In genomic region chr10:111580401-111581100, GRCm38 (mm10) we compare ENCODE assay signal across 17 mouse cellular contexts.
DNase-seq lines count a peak whose midpoint lies in the region; ATAC-seq lines count a peak whose summit lies in the region.
"Had no signal": no experiment of that assay in that cellular context is flagged by ENCODE, and none has a peak within 500 bp of the region (broad histone marks: within the 10 kb centered on the region; RNA-seq: fewer than 3 reads in every experiment).

No protein-coding gene starts in this region.

- H3K4me1 ChIP-seq in kidney, embryonic 14.5 days (ENCODE audit: control insufficient read depth, insufficient read depth, low read length): peaks cover 22% of the 10 kb centered on the region
- H3K4me1 ChIP-seq: neural tube, embryonic 13.5 days had no signal

- H3K4me3 ChIP-seq in kidney, embryonic 14.5 days (ENCODE audit: low read length): no peak overlapping the region
- H3K4me3 ChIP-seq: forebrain, embryonic 10.5 days; intestine, embryonic 15.5 days; lung, embryonic 15.5 days; neural tube, embryonic 13.5 days had no signal

- H3K9me3 ChIP-seq in kidney, embryonic 14.5 days (ENCODE audit: control insufficient read depth, low read length): no peaks in the 10 kb centered on the region
- H3K9me3 ChIP-seq: forebrain, embryonic 10.5 days; intestine, embryonic 15.5 days; lung, embryonic 15.5 days; neural tube, embryonic 13.5 days had no signal

- H3K36me3 ChIP-seq in kidney, embryonic 14.5 days (ENCODE audit: control insufficient read depth, insufficient read depth, low read length): no peaks in the 10 kb centered on the region
- H3K36me3 ChIP-seq: forebrain, embryonic 10.5 days; intestine, embryonic 15.5 days; lung, embryonic 15.5 days; neural tube, embryonic 13.5 days had no signal

- no peaks in the 10 kb centered on the region for H3K27me3 ChIP-seq in kidney, embryonic 14.5 days (ENCODE audit: control insufficient read depth, insufficient read depth, low read length)
- H3K27me3 ChIP-seq: intestine, embryonic 15.5 days; lung, embryonic 15.5 days; neural tube, embryonic 13.5 days; Patski had no signal

- intact Hi-C loops in left cerebral cortex, postnatal 25 days (cut with DNase I): no loop called here

- peak; percentile 59 for DNase-seq in kidney, adult 11 months
- DNase-seq in adrenal gland, postnatal 36 days: peak; percentile 78 to 79
- peak; percentile 64 for DNase-seq in kidney, postnatal 14 days
- DNase-seq in left cerebral cortex, adult 9 months (ENCODE audit: low spot score in 2 of 2): no peak
- DNase-seq in left cerebral cortex, postnatal 25 days (ENCODE audit: low spot score in 2 of 2): no peak
- DNase-seq: cerebellum, adult 8-10 months; midbrain, embryonic 14.5 days; right cerebral cortex, postnatal 25 days; thymus, postnatal 25 days had no signal

- ATAC-seq in kidney, embryonic 14.5 days (ENCODE audit: low FRiP score, low TSS enrichment): no peak
- ATAC-seq in megakaryocyte progenitor cell, adult 5-6 weeks (replicated peaks; ENCODE audit: poor library complexity): peak; percentile 47
- ATAC-seq: CD4-positive, CD25-positive, alpha-beta regulatory T cell, adult 4 months; intestine, embryonic 15.5 days; Patski had no signal

- H3K27ac ChIP-seq in kidney, embryonic 14.5 days (ENCODE audit: low read depth, low read length): no peak overlapping the region
- H3K27ac ChIP-seq: forebrain, embryonic 10.5 days; intestine, embryonic 15.5 days; neural tube, embryonic 13.5 days had no signal

- WGBS in kidney, embryonic 14.5 days: 64% methylated on average over 11 of the region's 11 CpGs

- H3K9ac ChIP-seq in kidney, embryonic 14.5 days (ENCODE audit: low read depth, low read length): no peak overlapping the region
- H3K9ac ChIP-seq: intestine, embryonic 15.5 days; lung, embryonic 15.5 days; neural tube, embryonic 13.5 days had no signal

- no peak overlapping the region for H3K4me2 ChIP-seq in kidney, embryonic 14.5 days (replicated peaks; ENCODE audit: low read depth, low read length)
- H3K4me2 ChIP-seq: intestine, embryonic 15.5 days; lung, embryonic 15.5 days; neural tube, embryonic 13.5 days had no signal

Comparison
In these comparisons a context has a peak if more than half of its experiments do, and no peak if none do; other contexts are left out.
1. DNase-seq: peak in kidney, adult 11 months (single experiment), adrenal gland, postnatal 36 days (2 of 2) and kidney, postnatal 14 days (single experiment); none in left cerebral cortex, adult 9 months (0 of 2) and left cerebral cortex, postnatal 25 days (0 of 2).